14 mouse cellular contexts compared by ENCODE assay signal in genomic region chr1:184234320-184234988, GRCm38 (mm10).
DNase-seq lines count a peak whose midpoint lies in the region; ATAC-seq and TF ChIP-seq lines count a peak whose summit lies in the region.
"Had no signal": no experiment of that assay in that cellular context is flagged by ENCODE, and none has a peak within 500 bp of the region (broad histone marks: within the 10 kb centered on the region; RNA-seq: fewer than 3 reads in every experiment).

No protein-coding gene starts in this region.

- H3K27me3 ChIP-seq in forebrain, embryonic 13.5 days: 0 out of 2 replicates have a peak, but pooled peaks cover 4% of the 10 kb centered on the region
- H3K27me3 ChIP-seq in forebrain, postnatal 0 days (ENCODE audit: insufficient read depth, low read length): no peaks in the 10 kb centered on the region
- no peaks in the 10 kb centered on the region for H3K27me3 ChIP-seq in midbrain, embryonic 11.5 days (ENCODE audit: control insufficient read depth, insufficient read depth, low read length)
- no peaks in the 10 kb centered on the region for H3K27me3 ChIP-seq in midbrain, embryonic 16.5 days (ENCODE audit: control insufficient read depth, insufficient read depth, low read depth, low read length)
- H3K27me3 ChIP-seq in midbrain, embryonic 12.5 days: 0 out of 2 replicates have a peak, but pooled peaks cover 3% of the 10 kb centered on the region

- no peak overlapping the region for H3K4me2 ChIP-seq in forebrain, embryonic 13.5 days
- no peak overlapping the region for H3K4me2 ChIP-seq in forebrain, postnatal 0 days (ENCODE audit: low read depth)
- H3K4me2 ChIP-seq in midbrain, embryonic 11.5 days: no peak overlapping the region
- no peak overlapping the region for H3K4me2 ChIP-seq in midbrain, embryonic 16.5 days (ENCODE audit: low read length)
- no peak overlapping the region for H3K4me2 ChIP-seq in midbrain, embryonic 12.5 days (replicated peaks)

- no peak for DNase-seq in forebrain, postnatal 0 days
- DNase-seq in midbrain, embryonic 11.5 days (ENCODE audit: low spot score, missing footprints): peak; percentile 87
- DNase-seq in retina, postnatal 1 day: peak; percentile 37
- DNase-seq in cerebellum, postnatal 4 days (ENCODE audit: low spot score in 2 of 2): no peak
- DNase-seq: adrenal gland, postnatal 36 days; B cell, adult 2 months; cerebellum, adult 18-20 months; gastrocnemius, postnatal 25 days; kidney, postnatal 10 days had no signal

- TF ChIP-seq CTCF in forebrain, postnatal 0 days (IDR thresholded peaks at IDR 0.05; ENCODE audit: low read depth): no peak

- H3K4me1 ChIP-seq in forebrain, embryonic 13.5 days: peaks cover 15% of the 10 kb centered on the region
- H3K4me1 ChIP-seq in forebrain, postnatal 0 days (ENCODE audit: insufficient read depth): no peaks in the 10 kb centered on the region
- H3K4me1 ChIP-seq in midbrain, embryonic 11.5 days (ENCODE audit: control insufficient read depth, insufficient read depth, low read length): peaks cover 2% of the 10 kb centered on the region; the same call in 1 of the 2 replicates
- H3K4me1 ChIP-seq in midbrain, embryonic 16.5 days (ENCODE audit: control insufficient read depth, insufficient read depth, low read length): peaks cover 12% of the 10 kb centered on the region
- H3K4me1 ChIP-seq in midbrain, embryonic 12.5 days: 0 out of 2 replicates have a peak, but pooled peaks cover 5% of the 10 kb centered on the region

- H3K27ac ChIP-seq in forebrain, embryonic 13.5 days: no peak overlapping the region
- no peak overlapping the region for H3K27ac ChIP-seq in forebrain, postnatal 0 days (ENCODE audit: low read depth, low read length)
- no peak overlapping the region for H3K27ac ChIP-seq in midbrain, embryonic 11.5 days (ENCODE audit: low read depth, low read length)
- no peak overlapping the region for H3K27ac ChIP-seq in midbrain, embryonic 16.5 days (ENCODE audit: low read length)
- H3K27ac ChIP-seq in midbrain, embryonic 12.5 days (replicated peaks): no peak overlapping the region
- H3K27ac ChIP-seq: liver, embryonic 14.5 days had no signal

- H3K9me3 ChIP-seq in forebrain, embryonic 13.5 days (replicated peaks): no peaks in the 10 kb centered on the region
- H3K9me3 ChIP-seq in forebrain, postnatal 0 days (ENCODE audit: low read length): no peaks in the 10 kb centered on the region
- no peaks in the 10 kb centered on the region for H3K9me3 ChIP-seq in midbrain, embryonic 11.5 days (ENCODE audit: control insufficient read depth, low read length)
- H3K9me3 ChIP-seq in midbrain, embryonic 16.5 days (replicated peaks; ENCODE audit: control insufficient read depth, low read length, poor library complexity, severe bottlenecking): no peaks in the 10 kb centered on the region
- no peaks in the 10 kb centered on the region for H3K9me3 ChIP-seq in midbrain, embryonic 12.5 days

- H3K9ac ChIP-seq in forebrain, embryonic 13.5 days: 0 out of 2 replicates have a peak overlapping the region, but pooled peaks have one; percentile 21
- no peak overlapping the region for H3K9ac ChIP-seq in forebrain, postnatal 0 days
- H3K9ac ChIP-seq in midbrain, embryonic 11.5 days (ENCODE audit: low read length): no peak overlapping the region
- H3K9ac ChIP-seq in midbrain, embryonic 16.5 days (ENCODE audit: low read depth, low read length): no peak overlapping the region
- no peak overlapping the region for H3K9ac ChIP-seq in midbrain, embryonic 12.5 days (replicated peaks)
- H3K9ac ChIP-seq: liver, embryonic 14.5 days had no signal

- 43% methylated on average over 8 of the region's 8 CpGs for WGBS in forebrain, embryonic 13.5 days
- 42% methylated on average over 8 of the region's 8 CpGs for WGBS in forebrain, postnatal 0 days
- 50% methylated on average over 8 of the region's 8 CpGs for WGBS in midbrain, embryonic 11.5 days
- WGBS in midbrain, embryonic 16.5 days: 39% methylated on average over 8 of the region's 8 CpGs
- 40% methylated on average over 8 of the region's 8 CpGs for WGBS in midbrain, embryonic 12.5 days

- H3K36me3 ChIP-seq in forebrain, embryonic 13.5 days (ENCODE audit: poor library complexity, severe bottlenecking): no peaks in the 10 kb centered on the region
- H3K36me3 ChIP-seq in forebrain, postnatal 0 days (ENCODE audit: insufficient read depth): no peaks in the 10 kb centered on the region
- H3K36me3 ChIP-seq in midbrain, embryonic 11.5 days (ENCODE audit: control insufficient read depth, insufficient read depth, low read length): no peaks in the 10 kb centered on the region
- H3K36me3 ChIP-seq in midbrain, embryonic 16.5 days (ENCODE audit: control insufficient read depth, insufficient read depth, low read length): no peaks in the 10 kb centered on the region
- H3K36me3 ChIP-seq in midbrain, embryonic 12.5 days: no peaks in the 10 kb centered on the region

- peak; percentile 59; the same call in 1 of the 2 replicates for ATAC-seq in forebrain, embryonic 13.5 days
- no peak for ATAC-seq in forebrain, postnatal 0 days
- peak; percentile 65 for ATAC-seq in midbrain, embryonic 11.5 days (ENCODE audit: low FRiP score)
- no peak for ATAC-seq in midbrain, embryonic 16.5 days
- peak; percentile 67 for ATAC-seq in midbrain, embryonic 12.5 days (ENCODE audit: low FRiP score, low read depth)
- ATAC-seq: intestine, embryonic 16.5 days had no signal

- no peak overlapping the region for H3K4me3 ChIP-seq in forebrain, embryonic 13.5 days
- H3K4me3 ChIP-seq in forebrain, postnatal 0 days (ENCODE audit: low read depth, low read length): no peak overlapping the region
- no peak overlapping the region for H3K4me3 ChIP-seq in midbrain, embryonic 11.5 days (ENCODE audit: low read depth, low read length)
- H3K4me3 ChIP-seq in midbrain, embryonic 16.5 days (ENCODE audit: low read depth, low read length): no peak overlapping the region
- H3K4me3 ChIP-seq in midbrain, embryonic 12.5 days: no peak overlapping the region

Comparison
In these comparisons a context has a peak if more than half of its experiments do, and no peak if none do; other contexts are left out.
1. ATAC-seq: peak in forebrain, embryonic 13.5 days (single experiment), midbrain, embryonic 11.5 days (single experiment) and midbrain, embryonic 12.5 days (single experiment); none in forebrain, postnatal 0 days (single experiment) and midbrain, embryonic 16.5 days (single experiment).
2. DNase-seq: peak in midbrain, embryonic 11.5 days (single experiment) and retina, postnatal 1 day (single experiment); none in forebrain, postnatal 0 days (single experiment) and cerebellum, postnatal 4 days (0 of 2).